Mouse (Mus musculus): ENCODE results near the gene Nle1. TPM values are rescaled to one million over a fixed set of nuclear protein-coding genes. Genes with fewer than 3 reads are reported as not detected.
A peak's percentile ranks its signal among the peaks of the same experiment; 100 is the strongest.

The Nle1 gene
- polyA plus RNA-seq, 1 experiment: 33.7 TPM

DNA sequence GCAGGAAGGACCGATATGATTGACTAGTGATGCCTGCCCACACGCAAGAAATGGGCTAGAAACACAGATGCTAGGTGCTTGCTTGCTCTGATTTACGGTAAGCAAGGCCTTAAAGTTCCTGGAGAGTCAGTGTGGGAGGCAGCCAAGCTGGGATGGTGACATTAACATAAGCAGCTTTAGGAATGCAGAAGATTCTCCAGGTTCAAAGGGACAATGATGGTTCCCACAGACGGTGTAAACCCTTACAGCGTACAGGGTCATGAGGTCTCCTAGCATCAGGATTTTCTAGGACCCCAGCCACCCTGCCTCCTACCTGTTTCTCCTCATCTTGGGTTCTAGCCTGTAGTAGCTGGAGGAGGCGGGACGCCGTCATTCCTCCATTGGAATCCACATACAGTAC is 25.0 kb downstream of the Nle1 start:
- Histone ChIP-seq H3K4me3 (no peak overlapping the region), H3K4me2 (ENCODE audit: low read depth) (no peak overlapping the region), H3K79me2 (ENCODE audit: control insufficient read depth, insufficient read depth) (no peaks in the 10 kb centered on the region), H3K27me3 (ENCODE audit: control insufficient read depth, insufficient read depth, insufficient read length) (no peaks in the 10 kb centered on the region), H3K36me3 (ENCODE audit: control insufficient read depth, insufficient read depth) (no peaks in the 10 kb centered on the region), H3ac (ENCODE audit: control insufficient read depth, insufficient read length) (no peak overlapping the region)
- TF ChIP-seq MAX (IDR thresholded peaks at IDR 0.05; ENCODE audit: low read depth) (no peak), SRF (IDR thresholded peaks at IDR 0.05; ENCODE audit: control insufficient read depth, insufficient read length, low read depth) (no peak)

- no peak for TF ChIP-seq USF1 (IDR thresholded peaks at IDR 0.05; ENCODE audit: low read depth)
- no peak for TF ChIP-seq REST (IDR thresholded peaks at IDR 0.05; ENCODE audit: insufficient read depth, insufficient read length)
- no peak for TF ChIP-seq POLR2AphosphoS2 (IDR thresholded peaks at IDR 0.05; ENCODE audit: insufficient read length, low read depth)
- no peak for TF ChIP-seq TCF3 (IDR thresholded peaks at IDR 0.05; ENCODE audit: insufficient read length, low read depth)
- TF ChIP-seq POLR2A (IDR thresholded peaks at IDR 0.05; ENCODE audit: insufficient read length, low read depth): no peak
- Histone ChIP-seq H3K27me3 (ENCODE audit: control insufficient read depth, insufficient read depth, insufficient read length) (no peaks in the 10 kb centered on the region), H3K4me3 (no peak overlapping the region), H3K4me2 (ENCODE audit: low read depth) (no peak overlapping the region), H3K36me3 (ENCODE audit: control insufficient read depth, insufficient read depth) (no peaks in the 10 kb centered on the region), H3ac (ENCODE audit: control insufficient read depth, insufficient read length) (no peak overlapping the region), H3K79me2 (ENCODE audit: control insufficient read depth, insufficient read depth) (no peaks in the 10 kb centered on the region)
These were observed 30.4 kb downstream of the Nle1 start for GRCm38 (mm10) chr11:82877726-82878344.

- Histone ChIP-seq H3K27me3 (ENCODE audit: control insufficient read depth, insufficient read depth, insufficient read length) (no peaks in the 10 kb centered on the region), H3ac (ENCODE audit: control insufficient read depth, insufficient read length) (no peak overlapping the region), H3K4me2 (ENCODE audit: low read depth) (no peak overlapping the region), H3K4me3 (no peak overlapping the region), H3K36me3 (ENCODE audit: control insufficient read depth, insufficient read depth) (no peaks in the 10 kb centered on the region), H3K79me2 (ENCODE audit: control insufficient read depth, insufficient read depth) (no peaks in the 10 kb centered on the region)
- no peak for TF ChIP-seq USF1 (IDR thresholded peaks at IDR 0.05; ENCODE audit: low read depth)
- no peak for TF ChIP-seq TCF12 (IDR thresholded peaks at IDR 0.05; ENCODE audit: insufficient read depth, poor library complexity, severe bottlenecking)
- TF ChIP-seq SRF (IDR thresholded peaks at IDR 0.05; ENCODE audit: control insufficient read depth, insufficient read length, low read depth): no peak
- no peak for TF ChIP-seq E2F4 (IDR thresholded peaks at IDR 0.05; ENCODE audit: insufficient read depth)
- TF ChIP-seq CEBPB (IDR thresholded peaks at IDR 0.05; ENCODE audit: insufficient read depth, poor library complexity, severe bottlenecking): no peak
- no peak for TF ChIP-seq REST (IDR thresholded peaks at IDR 0.05; ENCODE audit: insufficient read depth, insufficient read length)
- TF ChIP-seq MYOD1 (IDR thresholded peaks at IDR 0.05; ENCODE audit: control insufficient read depth in 1 of 3, insufficient read length in 2 of 3, low read depth in 2 of 3): no peak
- TF ChIP-seq TCF3 (IDR thresholded peaks at IDR 0.05; ENCODE audit: insufficient read length, low read depth): no peak
- no peak for TF ChIP-seq POLR2A (IDR thresholded peaks at IDR 0.05; ENCODE audit: insufficient read length, low read depth)
- TF ChIP-seq MYOG (IDR thresholded peaks at IDR 0.05; ENCODE audit: control insufficient read depth in 1 of 3, insufficient read depth in 1 of 3, insufficient read length in 2 of 3, low read depth in 2 of 3): no peak
- no peak for TF ChIP-seq MAX (IDR thresholded peaks at IDR 0.05; ENCODE audit: low read depth)
- TF ChIP-seq POLR2AphosphoS2 (IDR thresholded peaks at IDR 0.05; ENCODE audit: insufficient read length, low read depth): no peak
These were observed 32.6 kb downstream of the Nle1 start for GRCm38 (mm10) chr11:82875631-82876030.

DNA sequence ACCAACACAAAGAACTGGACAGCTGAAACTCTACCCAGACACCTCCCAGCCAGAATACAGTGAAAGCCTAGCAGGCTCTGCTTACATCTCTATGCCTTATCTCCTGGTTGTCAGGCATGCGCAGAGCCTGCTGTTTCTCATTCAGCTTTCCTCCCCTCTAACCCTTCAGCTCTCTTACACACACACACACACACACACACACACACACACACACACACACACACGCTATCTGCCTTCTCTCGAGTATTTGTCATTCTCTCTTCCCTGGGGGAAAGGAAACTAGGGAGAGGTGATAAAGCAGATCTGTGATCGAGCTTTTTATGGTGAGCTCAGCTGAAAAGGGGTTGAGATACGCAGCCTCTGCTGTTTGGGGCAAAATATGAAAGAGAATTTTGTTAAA is 33.3 kb downstream of the Nle1 start:
- Histone ChIP-seq H3K36me3 (ENCODE audit: control insufficient read depth, insufficient read depth) (no peaks in the 10 kb centered on the region), H3K4me3 (no peak overlapping the region), H3K79me2 (ENCODE audit: control insufficient read depth, insufficient read depth) (no peaks in the 10 kb centered on the region), H3K4me2 (ENCODE audit: low read depth) (no peak overlapping the region), H3K27me3 (ENCODE audit: control insufficient read depth, insufficient read depth, insufficient read length) (no peaks in the 10 kb centered on the region), H3ac (ENCODE audit: control insufficient read depth, insufficient read length) (no peak overlapping the region)
- no peak for TF ChIP-seq MAX (IDR thresholded peaks at IDR 0.05; ENCODE audit: low read depth)
- no peak for TF ChIP-seq POLR2A (IDR thresholded peaks at IDR 0.05; ENCODE audit: insufficient read length, low read depth)
- no peak for TF ChIP-seq REST (IDR thresholded peaks at IDR 0.05; ENCODE audit: insufficient read depth, insufficient read length)
- TF ChIP-seq E2F4 (IDR thresholded peaks at IDR 0.05; ENCODE audit: insufficient read depth): no peak

- H3K79me2 ChIP-seq (ENCODE audit: control insufficient read depth, insufficient read depth): no peaks in the 10 kb centered on the region
- peak within 1 kb of the TSS; percentile 32 for H3K4me3 ChIP-seq
- no peak for TF ChIP-seq POLR2A (IDR thresholded peaks at IDR 0.05; ENCODE audit: insufficient read length, low read depth)
- peak; percentile 39 for TF ChIP-seq SRF (IDR thresholded peaks at IDR 0.05; ENCODE audit: control insufficient read depth, insufficient read length, low read depth)
- peak within 1 kb of the TSS; percentile 87 for H3K4me2 ChIP-seq (ENCODE audit: low read depth)
- peak within 1 kb of the TSS; percentile 41 for H3ac ChIP-seq (ENCODE audit: control insufficient read depth, insufficient read length)
- H3K27me3 ChIP-seq (ENCODE audit: control insufficient read depth, insufficient read depth, insufficient read length): no peaks in the 10 kb centered on the region
- no peaks in the 10 kb centered on the region for H3K36me3 ChIP-seq (ENCODE audit: control insufficient read depth, insufficient read depth)
These were observed 37.2 kb downstream of the Nle1 start, which contains the start of gene Rffl for GRCm38 (mm10) chr11:82871031-82871446. Rffl (minus strand) TSS chr11:82871210.
